Mouse (Mus musculus): ENCODE results near the gene Scn2a. TPM values are rescaled to one million over a fixed set of nuclear protein-coding genes. Genes with fewer than 3 reads are reported as not detected.
A peak's percentile ranks its signal among the peaks of the same experiment; 100 is the strongest.
"Not testable (repeated sequence)": the region's sequence is repeated elsewhere in the genome, so short reads cannot be mapped to it uniquely, and the experiment has no call there.

The Scn2a gene
- polyA plus RNA-seq, 1 experiment from 2014 or later, result 2.7 TPM

- ChIA-PET POLR2A (no interaction called here), CTCF (no interaction called here)
- no peak for ATAC-seq
Observed at GRCm38 (mm10) chr2:65695061-65695460, 74.5 kb downstream of the Scn2a start.

GRCm38 (mm10) chr2:65700246-65700645 lies 79.7 kb downstream of the Scn2a start:
- no peak for TF ChIP-seq CTCF (IDR thresholded peaks at IDR 0.05)
- POLR2A ChIA-PET, result no interaction called here
- CTCF ChIA-PET, result no interaction called here
- ATAC-seq (no peak), DNase-seq (ENCODE audit: low read depth, low spot score) (no peak)
- in situ Hi-C loops (cut with MboI; ENCODE audit: low pct_unique_long_range_greater_than_20kb), result no loop called here
- H3K27me3 ChIP-seq, result no peaks in the 10 kb centered on the region

More at GRCm38 (mm10) chr2:65695061-65695460, 74.5 kb downstream of the Scn2a start:
- in situ Hi-C loops (cut with MboI; ENCODE audit: low pct_unique_long_range_greater_than_20kb), result no loop called here
- no peak for DNase-seq (ENCODE audit: low read depth, low spot score)
- no peaks in the 10 kb centered on the region for H3K27me3 ChIP-seq
- no peak for TF ChIP-seq CTCF (IDR thresholded peaks at IDR 0.05)

- no peak for TF ChIP-seq CTCF (IDR thresholded peaks at IDR 0.05)
- ATAC-seq (no peak), DNase-seq (ENCODE audit: low read depth, low spot score) (no peak)
- H3K27me3 ChIP-seq, result no peaks in the 10 kb centered on the region
- ChIA-PET POLR2A (no interaction called here), CTCF (interaction anchor here (0.8 kb wide), 1 partner anchor 11 kb away, joined by 3 read pairs; no protein-coding TSS in a partner anchor)
- in situ Hi-C loops (cut with MboI; ENCODE audit: low pct_unique_long_range_greater_than_20kb), result no loop called here
Observed at GRCm38 (mm10) chr2:65701175-65701574, 80.6 kb downstream of the Scn2a start.

GRCm38 (mm10) chr2:65722219-65722800 lies 101.7 kb downstream of the Scn2a start:
- DNase-seq (ENCODE audit: low read depth, low spot score), result no peak
- in situ Hi-C loops (cut with MboI; ENCODE audit: low pct_unique_long_range_greater_than_20kb), result no loop called here
- no peaks in the 10 kb centered on the region for H3K27me3 ChIP-seq
- ChIA-PET CTCF (interaction anchor here (0.9 kb wide), 1 partner anchor 9 kb away, joined by 3 read pairs; no protein-coding TSS in a partner anchor), POLR2A (no interaction called here)
- no peak for ATAC-seq
- no peak for TF ChIP-seq CTCF (IDR thresholded peaks at IDR 0.05)

GRCm38 (mm10) chr2:65745400-65745799 lies 124.8 kb downstream of the Scn2a start:
- POLR2A ChIA-PET, result no interaction called here
- ATAC-seq (peak; percentile 54), DNase-seq (ENCODE audit: low read depth, low spot score) (peak; percentile 7)
- in situ Hi-C loops (cut with MboI; ENCODE audit: low pct_unique_long_range_greater_than_20kb), result no loop called here
- CTCF ChIA-PET, result no interaction called here
- TF ChIP-seq CTCF (IDR thresholded peaks at IDR 0.05), result no peak
- no peaks in the 10 kb centered on the region for H3K27me3 ChIP-seq

- ChIA-PET POLR2A (no interaction called here), CTCF (no interaction called here)
- TF ChIP-seq CTCF (IDR thresholded peaks at IDR 0.05), result no peak
- H3K27me3 ChIP-seq, result peaks cover 7% of the 10 kb centered on the region
- in situ Hi-C loops (cut with MboI; ENCODE audit: low pct_unique_long_range_greater_than_20kb), result no loop called here
- DNase-seq (ENCODE audit: low read depth, low spot score) (no peak), ATAC-seq (no peak)
Observed at GRCm38 (mm10) chr2:65782442-65782841, 161.9 kb downstream of the Scn2a start.

GRCm38 (mm10) chr2:65783392-65783791 lies 162.8 kb downstream of the Scn2a start:
- ATAC-seq (no peak), DNase-seq (ENCODE audit: low read depth, low spot score) (no peak)
- TF ChIP-seq CTCF (IDR thresholded peaks at IDR 0.05), result no peak
- in situ Hi-C loops (cut with MboI; ENCODE audit: low pct_unique_long_range_greater_than_20kb), result no loop called here
- POLR2A ChIA-PET, result no interaction called here
- CTCF ChIA-PET, result interaction anchor here (0.9 kb wide), 2 partner anchors 8 to 31 kb away, joined by 3 to 4 read pairs; no protein-coding TSS in a partner anchor
- H3K27me3 ChIP-seq, result peaks cover 9% of the 10 kb centered on the region

- CTCF ChIA-PET, result interaction anchor here (0.9 to 1.0 kb wide), 2 partner anchors 9 to 50 kb away, joined by 3 read pairs; no protein-coding TSS in a partner anchor
- ATAC-seq (no peak), DNase-seq (ENCODE audit: low read depth, low spot score) (no peak)
- POLR2A ChIA-PET, result no interaction called here
- TF ChIP-seq CTCF (IDR thresholded peaks at IDR 0.05), result peak; percentile 39
- in situ Hi-C loops (cut with MboI; ENCODE audit: low pct_unique_long_range_greater_than_20kb), result no loop called here
- H3K27me3 ChIP-seq, result peaks cover 10% of the 10 kb centered on the region
Observed at GRCm38 (mm10) chr2:65792516-65792915, 171.9 kb downstream of the Scn2a start.

- in situ Hi-C loops (cut with MboI; ENCODE audit: low pct_unique_long_range_greater_than_20kb), result no loop called here
Observed at GRCm38 (mm10) chr2:65793593-65793992, 173.0 kb downstream of the Scn2a start.

GRCm38 (mm10) chr2:65801054-65801709 lies 180.6 kb downstream of the Scn2a start:
- in situ Hi-C loops (cut with MboI; ENCODE audit: low pct_unique_long_range_greater_than_20kb), result no loop called here
- H3K27me3 ChIP-seq, result no peaks in the 10 kb centered on the region
- ChIA-PET POLR2A (no interaction called here), CTCF (interaction anchor here (1.2 kb wide), 1 partner anchor 9 kb away, joined by 3 read pairs; no protein-coding TSS in a partner anchor)
- no peak for DNase-seq (ENCODE audit: low read depth, low spot score)
- no peak for TF ChIP-seq CTCF (IDR thresholded peaks at IDR 0.05)
- ATAC-seq, result no peak

More at GRCm38 (mm10) chr2:65793593-65793992, 173.0 kb downstream of the Scn2a start:
- DNase-seq (ENCODE audit: low read depth, low spot score) (no peak), ATAC-seq (no peak)
- H3K27me3 ChIP-seq, result peaks cover 6% of the 10 kb centered on the region
- CTCF ChIA-PET, result no interaction called here
- POLR2A ChIA-PET, result no interaction called here
- no peak for TF ChIP-seq CTCF (IDR thresholded peaks at IDR 0.05)

- no peaks in the 10 kb centered on the region for H3K27me3 ChIP-seq
- in situ Hi-C loops (cut with MboI; ENCODE audit: low pct_unique_long_range_greater_than_20kb), result no loop called here
- ATAC-seq, result no peak
- ChIA-PET POLR2A (no interaction called here), CTCF (no interaction called here)
- no peak for DNase-seq (ENCODE audit: low read depth, low spot score)
- TF ChIP-seq CTCF (IDR thresholded peaks at IDR 0.05), result no peak
Observed at GRCm38 (mm10) chr2:65806556-65806955, 186.0 kb downstream of the Scn2a start.

GRCm38 (mm10) chr2:65811203-65811602 lies 190.6 kb downstream of the Scn2a start:
- ATAC-seq; H3K27me3 ChIP-seq; DNase-seq (ENCODE audit: low read depth, low spot score); CTCF ChIA-PET; in situ Hi-C loops (cut with MboI; ENCODE audit: low pct_unique_long_range_greater_than_20kb); POLR2A ChIA-PET: not testable (repeated sequence)

Other genes starting within 250 kb of the Scn2a start
- gene Scn3a, start 53.1 kb upstream of the Scn2a start, polyA plus RNA-seq (2021), result 0.03 TPM
- gene Csrnp3, start 225.0 kb downstream of the Scn2a start, polyA plus RNA-seq (2021), result not detected

Measured in Patski (cell line).